Mouse (Mus musculus): ENCODE data around the gene Baz2a.
"Not testable (repeated sequence)": the region's sequence is repeated elsewhere in the genome, so short reads cannot be mapped to it uniquely, and the experiment has no call there.

The Baz2a gene

DNA sequence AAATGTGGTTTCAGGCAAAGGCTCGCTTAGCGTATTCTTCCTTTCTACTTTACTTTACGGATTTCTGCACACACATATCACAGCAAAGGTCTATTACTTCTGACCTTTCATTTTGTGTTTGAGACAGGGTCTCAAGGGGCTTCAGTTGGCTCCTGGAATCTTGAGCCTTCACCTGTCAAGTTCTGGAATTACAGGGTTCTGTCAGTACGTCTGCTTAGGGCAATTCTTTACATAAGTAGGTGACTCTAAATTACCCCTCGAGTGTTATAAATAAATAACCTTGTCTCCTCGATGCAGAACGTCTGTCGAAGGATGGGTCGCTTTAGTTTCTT, 8.9 kb upstream of the Baz2a start:
- no peak for DNase-seq

DNA sequence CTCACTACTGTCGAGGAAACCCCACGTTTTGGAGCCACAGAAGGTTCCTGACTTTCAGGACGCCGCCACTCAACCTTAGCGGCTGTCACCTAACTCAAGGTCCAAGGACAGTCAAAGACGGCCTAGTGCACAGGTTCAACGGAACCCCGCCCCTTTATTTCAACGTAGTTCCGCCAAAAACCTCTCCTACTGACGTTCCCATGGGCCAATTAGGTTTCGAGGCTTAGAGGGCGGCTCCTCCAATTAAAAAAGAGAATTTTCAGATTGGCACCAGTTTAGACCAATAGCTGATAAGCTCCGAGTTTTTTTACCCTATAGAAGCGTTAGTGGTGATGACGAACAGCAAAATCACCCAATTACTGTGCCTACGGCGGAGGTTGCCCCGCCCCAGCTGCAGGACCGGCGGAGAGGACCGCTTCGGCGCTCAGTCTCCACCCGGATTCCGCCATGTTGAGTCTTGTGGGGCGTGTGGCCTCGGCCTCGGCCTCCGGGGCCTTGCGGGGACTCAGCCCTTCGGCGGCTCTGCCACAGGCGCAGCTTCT, 8.4 kb upstream of the Baz2a start, which contains the start of gene Atp5b:
TSS of gene Atp5b (plus strand) at position 394 of the 542 bp plus-strand sequence.
- peak; percentile 97 to 98 for DNase-seq

DNA sequence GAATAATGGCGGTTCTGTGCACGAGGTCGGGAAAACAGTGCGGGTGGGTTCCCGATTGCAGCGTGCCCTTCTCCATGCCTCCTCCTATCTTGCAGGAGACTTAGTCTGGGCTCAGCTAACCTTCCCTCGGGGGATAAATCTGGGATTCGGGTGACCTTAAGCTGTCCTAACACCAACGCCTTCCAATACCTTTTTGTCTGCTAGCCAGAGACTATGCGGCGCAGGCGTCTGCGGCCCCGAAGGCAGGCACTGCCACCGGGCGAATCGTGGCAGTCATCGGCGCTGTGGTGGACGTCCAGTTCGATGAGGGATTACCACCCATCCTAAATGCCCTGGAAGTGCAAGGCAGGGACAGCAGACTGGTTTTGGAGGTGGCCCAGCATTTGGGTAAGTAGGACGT, 7.7 kb upstream of the Baz2a start:
- DNase-seq: no peak

- DNase-seq: no peak
Observed at GRCm38 (mm10) chr10:128084160-128084559, 7.2 kb upstream of the Baz2a start.

- DNase-seq: peak; percentile 41 to 61
Observed at GRCm38 (mm10) chr10:128086391-128086790, 5.0 kb upstream of the Baz2a start.

DNA sequence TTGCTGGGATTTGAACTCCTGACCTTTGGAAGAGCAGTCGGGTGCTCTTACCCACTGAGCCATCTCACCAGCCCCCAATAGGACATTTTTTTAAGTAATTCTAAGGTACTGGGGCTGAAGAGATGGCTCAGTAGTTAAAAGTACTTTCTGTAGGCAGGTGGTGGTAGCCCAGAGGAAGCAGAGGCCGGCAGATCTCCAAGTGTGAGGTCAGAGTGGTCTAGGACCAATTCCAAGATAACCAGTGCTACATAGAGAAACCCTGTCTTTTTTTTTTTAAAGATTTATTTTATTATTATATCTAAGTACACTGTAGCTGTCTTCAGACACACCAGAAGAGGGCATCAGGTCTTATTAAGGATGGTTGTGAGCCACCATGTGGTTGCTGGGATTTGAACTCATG, 4.2 kb upstream of the Baz2a start:
- DNase-seq: not testable (repeated sequence)

GRCm38 (mm10) chr10:128088181-128088580, 3.2 kb upstream of the Baz2a start:
- no peak for DNase-seq

GRCm38 (mm10) chr10:128089842-128090241, 1.5 kb upstream of the Baz2a start:
- DNase-seq: no peak

DNA sequence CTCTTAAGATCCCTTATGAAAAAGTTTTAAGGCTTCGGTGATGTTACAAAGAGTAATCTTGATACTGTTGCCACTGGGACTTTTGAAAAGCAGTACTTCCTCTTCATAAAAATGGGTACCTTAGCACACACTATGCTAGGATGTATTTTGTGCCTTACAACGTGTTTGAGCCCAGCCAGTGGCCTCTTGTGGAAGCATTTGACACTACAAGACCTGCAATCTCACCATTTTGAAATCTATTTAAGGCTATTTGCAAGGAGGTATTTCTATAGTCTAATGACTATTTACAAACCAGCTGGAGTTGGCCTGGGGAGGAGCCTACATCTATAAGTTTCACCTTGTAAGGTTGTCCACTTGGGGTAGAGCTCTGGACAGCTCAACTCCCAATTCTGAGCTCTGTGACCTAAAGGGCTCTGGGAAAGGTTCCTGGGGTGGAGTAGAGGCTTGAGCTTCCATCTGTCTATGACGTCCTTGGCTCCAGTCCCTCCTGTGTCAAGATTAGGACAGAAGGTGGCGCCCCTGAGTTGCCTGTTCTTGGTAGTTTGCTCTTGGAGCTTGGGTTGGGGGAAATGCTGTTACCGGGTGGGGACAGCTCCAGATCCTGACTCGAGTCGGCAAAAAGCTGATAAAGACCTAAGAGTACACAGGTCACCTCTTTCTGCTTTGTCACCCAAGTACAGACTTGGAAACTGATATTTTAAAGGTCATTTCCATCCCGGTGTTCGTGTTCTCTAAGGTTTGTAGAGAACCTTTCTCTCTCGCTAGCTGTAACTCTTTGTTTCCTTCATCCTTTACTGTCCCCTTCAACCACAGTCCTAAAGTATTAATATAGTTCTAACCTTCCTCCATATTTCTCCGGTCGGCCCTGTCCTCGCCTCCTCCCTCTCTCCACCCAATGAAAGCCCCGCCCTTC, 470 bp upstream of the Baz2a start:
- peak; percentile 91 to 94 for DNase-seq

DNA sequence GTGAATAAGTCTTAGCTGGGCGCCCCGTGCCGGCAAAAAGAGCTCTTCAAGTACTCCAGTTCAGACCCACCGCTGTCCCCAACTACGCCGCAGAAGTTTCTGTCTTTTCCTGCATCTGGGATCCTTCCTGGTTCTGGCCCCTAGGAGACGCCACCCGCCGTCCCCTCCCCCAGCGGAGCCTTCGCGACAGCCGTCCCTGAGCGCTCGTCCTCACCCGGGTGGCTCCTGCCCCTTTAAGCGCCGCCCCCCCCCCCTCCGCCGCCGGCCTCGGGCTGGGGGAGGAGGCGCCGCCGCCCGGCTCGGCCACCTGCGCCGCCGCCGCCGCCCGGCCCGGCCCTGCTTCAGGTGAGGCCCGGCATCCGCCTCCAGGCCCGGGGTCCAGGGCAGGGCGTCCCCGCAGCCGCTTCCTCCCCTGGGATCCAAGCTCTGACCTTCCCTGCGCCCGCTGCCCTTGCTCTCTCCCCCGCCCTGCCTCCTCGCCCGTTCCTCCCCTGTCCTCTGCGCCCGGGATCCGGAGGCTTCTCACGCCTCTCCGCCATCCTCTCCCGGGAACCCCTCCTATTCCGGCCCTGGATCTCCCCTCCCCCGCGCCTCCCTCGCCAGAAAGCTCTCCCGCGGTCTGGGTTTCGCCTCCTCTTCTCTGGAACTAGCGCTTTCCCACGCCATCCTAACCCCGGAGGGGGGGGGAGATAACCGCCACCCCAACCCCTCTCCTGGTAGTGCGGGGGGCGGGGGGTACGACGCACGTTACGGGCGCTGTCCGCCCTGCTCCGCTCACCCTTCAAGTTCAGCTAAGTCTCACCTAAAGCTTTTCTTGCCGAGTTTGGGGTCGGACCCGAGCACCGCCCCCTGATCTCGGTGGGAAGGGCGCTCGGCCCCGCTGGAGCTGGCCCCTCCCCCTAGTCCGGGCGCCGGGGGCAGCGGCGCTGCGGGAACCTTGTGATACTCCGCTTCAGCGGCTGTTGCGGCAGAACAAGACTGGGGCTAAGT, 1.4 kb downstream of the Baz2a start:
- peak; percentile 90 to 94 for DNase-seq

- DNase-seq: peak; percentile 29 to 42
Observed at GRCm38 (mm10) chr10:128093496-128094294, 2.3 kb downstream of the Baz2a start.

DNA sequence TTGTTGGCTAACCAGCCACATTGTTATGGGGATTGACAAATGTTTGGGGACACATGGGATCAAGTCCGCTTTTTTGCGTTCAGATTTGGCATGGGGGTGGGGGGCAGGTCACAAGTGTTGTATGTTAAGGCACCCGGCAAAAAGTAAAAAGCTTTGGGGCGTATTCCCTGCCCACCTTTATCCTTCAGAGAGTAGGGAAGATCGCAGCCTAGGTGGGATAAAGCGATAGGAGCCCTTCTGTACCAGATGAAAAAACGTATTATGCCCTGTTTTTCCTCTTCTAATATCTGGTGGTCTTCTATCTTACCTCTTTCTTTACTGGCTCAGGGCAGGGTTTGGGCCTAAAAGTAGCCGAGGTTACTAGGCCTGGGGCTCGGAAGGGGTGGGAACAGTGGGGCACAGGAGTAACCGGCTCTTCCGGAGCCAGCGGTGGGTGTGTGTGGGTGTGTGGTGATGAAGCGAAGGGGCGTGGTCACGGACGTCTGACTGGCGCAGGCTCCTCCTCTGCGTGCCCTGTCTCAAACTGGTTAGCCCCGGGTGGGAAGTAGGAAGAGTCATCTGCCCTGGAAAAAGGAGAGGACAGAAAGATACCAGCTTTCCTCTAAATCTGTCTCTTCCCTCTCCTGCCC, 3.1 kb downstream of the Baz2a start:
- DNase-seq: peak; percentile 91 to 95

DNA sequence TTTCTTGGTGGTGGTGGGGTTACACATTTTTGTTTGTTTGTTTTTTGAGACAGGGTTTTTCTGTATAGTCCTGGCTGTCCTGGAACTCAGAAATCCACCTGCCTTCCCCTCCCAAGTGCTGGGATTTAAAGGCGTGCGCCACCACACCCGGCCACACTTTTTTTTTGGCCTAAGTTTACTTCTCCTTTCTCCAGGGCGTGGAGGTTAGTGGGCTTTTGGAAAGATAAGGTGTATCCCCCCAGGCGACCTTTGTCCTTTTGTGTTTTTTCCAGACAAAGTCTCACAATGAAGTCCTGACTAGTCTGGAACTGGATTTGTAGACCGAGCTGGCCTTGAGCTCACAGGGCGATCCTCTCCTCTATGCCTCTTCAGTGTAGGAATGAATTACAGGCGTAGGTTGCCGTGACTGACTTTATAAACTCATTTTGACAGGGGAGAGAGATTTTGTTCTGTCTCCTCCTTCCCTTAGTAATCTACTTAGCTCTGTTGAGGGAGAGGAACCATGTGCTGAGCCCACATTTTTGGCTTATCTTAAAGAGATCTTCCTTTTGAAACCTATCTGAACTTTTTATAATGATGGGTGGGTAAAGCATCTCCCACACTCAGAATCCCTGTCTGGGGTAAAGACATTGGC, 3.7 kb downstream of the Baz2a start:
- no peak for DNase-seq

GRCm38 (mm10) chr10:128096313-128096692, 4.9 kb downstream of the Baz2a start:
- no peak for DNase-seq

DNA sequence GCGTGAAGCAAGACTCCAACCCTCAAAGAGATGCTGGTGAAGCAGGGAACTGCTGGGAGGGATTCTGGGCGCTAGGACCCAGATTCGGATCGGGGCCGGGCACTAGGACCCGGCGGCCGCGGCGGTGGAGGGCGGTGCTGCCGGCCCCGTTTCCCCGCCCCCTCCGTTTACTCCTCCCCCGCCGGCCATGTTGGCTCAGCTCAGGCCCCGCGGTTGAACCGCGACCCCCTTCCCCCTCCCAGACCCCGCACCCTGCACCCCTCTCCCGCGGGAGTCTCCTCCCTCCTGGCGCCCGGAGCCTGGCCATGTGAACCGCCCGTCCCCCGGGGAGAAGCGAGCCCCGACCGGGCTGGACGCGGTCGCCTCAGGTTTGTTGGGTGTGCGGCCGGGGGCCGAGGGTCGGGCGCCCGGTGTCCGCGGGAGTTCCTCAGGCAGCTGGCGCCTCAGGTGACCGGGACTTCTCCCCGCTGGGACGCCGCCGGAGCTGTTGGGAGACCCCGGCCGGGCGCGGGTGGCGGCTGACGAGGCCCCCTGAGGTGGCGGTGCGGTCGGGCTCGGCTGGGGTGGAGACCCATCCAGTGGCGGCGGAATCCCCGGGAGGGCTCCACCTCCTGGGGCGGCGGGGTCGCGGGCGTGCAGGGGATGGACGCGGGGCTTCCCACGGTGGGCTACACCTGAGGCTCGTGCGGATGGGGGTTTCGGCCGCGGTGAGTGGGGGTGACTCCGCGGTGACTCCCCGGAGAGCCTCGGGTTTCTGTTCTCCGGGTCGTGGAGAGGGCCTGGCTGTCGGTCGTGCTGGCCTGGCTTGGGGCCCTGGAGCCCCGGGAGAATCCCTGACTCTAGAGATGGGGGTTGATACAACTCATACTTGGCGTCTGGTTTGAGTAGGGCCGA, 5.6 kb downstream of the Baz2a start:
- DNase-seq: peak; percentile 92 to 95

DNA sequence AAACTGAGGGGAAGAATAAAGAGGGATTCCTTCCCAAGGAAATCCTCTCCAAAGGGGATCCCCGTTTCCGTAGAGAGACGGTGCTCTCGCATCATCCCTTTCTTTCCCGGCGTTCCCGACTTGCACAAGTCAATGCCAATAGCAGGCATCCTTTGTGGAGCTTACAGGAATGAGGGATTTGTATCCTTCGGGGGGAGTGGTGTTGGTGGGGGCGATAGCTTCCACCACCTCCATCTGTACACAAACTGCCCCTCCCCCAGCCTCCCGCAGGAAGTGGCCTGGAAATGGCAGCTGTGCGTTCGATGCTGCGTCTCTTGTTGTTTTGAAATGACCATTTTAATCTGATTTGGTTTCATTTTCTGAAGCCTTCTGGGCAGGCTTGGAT, 6.2 kb downstream of the Baz2a start:
- DNase-seq: peak; percentile 80 to 84

DNA sequence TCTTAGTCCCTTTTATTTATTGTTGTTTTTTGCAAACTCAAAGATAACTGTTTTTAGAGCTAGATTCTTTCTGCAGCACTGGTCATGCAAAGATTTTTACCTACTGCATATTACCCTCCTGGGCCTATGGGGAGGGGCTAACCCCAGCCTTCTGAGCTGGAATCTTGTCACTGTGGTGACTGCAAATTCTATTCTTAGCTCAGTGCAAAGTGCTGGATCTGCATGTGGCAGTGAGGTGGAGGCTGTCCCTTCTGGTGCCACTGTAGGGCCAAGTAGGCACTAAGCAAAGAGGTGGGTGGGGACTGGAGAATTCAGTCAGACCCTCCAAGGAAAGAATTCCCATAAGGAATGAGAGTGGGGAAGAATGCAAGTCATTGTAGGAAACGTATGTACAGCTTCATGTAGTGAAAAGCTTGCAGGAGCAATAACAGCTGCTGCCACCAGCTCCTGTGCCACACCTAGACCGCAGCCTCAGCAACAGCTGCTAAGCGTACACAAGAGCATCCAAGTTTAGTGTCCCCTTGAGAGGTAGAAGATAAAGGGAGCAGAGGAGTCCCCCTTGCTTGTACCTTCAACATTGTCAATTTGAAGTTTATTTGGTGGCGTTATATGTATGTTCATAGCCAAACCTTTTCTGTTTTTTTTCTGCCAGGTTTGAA, 18.9 kb downstream of the Baz2a start:
- no peak for DNase-seq

DNA sequence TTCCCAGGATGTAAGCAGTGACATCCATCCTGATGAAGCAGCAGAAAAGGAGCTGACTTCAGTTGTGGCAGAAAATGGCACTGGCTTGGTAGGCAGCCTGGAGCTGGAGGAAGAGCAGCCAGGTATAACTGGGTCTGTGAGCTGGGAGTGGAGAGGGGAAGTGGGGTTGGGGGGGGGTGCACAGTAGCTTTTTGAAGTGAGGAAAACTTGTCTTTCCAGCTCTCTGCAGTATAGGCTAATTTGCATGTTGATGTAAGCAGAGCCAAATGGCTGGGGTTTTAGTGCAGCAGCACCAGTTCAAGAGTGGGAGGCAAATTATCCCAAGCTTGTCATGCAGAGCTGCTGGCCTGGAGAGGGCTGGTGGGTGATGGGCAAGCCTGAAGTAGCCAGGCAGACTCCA, 19.9 kb downstream of the Baz2a start:
- DNase-seq: peak in 1 of 2 experiments; percentile 21

DNA sequence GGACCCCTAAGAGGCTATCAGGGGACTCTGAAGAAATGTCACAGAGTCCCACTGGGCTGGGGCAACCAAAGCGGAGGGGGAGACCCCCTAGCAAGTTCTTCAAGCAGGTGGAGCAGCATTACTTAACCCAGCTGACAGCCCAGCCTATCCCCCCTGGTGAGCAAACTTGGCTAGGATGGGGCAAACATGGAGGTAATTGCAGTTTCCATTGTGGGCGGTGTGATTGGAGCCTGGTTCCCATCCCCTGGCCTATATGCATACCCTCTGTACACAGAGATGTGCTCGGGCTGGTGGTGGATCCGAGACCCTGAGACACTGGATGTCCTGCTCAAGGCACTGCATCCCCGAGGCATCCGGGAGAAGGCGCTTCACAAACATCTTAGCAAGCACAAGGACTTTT, 32.5 kb downstream of the Baz2a start:
- DNase-seq: no peak

DNA sequence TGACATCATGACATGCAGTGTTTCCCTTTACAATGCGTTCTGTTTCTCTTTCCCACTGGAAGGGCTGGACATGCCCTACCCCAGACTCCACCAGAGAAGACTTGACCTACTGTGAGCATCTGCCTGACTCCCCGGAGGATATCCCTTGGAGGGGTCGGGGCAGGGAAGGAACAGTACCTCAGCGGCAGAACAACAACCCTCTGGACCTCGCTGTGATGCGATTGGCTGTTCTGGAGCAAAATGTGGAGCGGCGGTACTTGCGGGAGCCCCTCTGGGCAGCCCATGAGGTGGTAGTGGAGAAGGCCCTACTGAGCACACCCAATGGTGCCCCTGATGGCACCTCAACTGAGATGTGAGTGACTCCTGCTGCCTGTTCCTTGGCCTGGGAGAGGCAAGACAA, 33.5 kb downstream of the Baz2a start:
- no peak for DNase-seq
